Mouse (Mus musculus) embryonic facial prominence, embryonic 12.5 days (tissue): ENCODE results near the gene Pls3. TPM values are rescaled to one million over a fixed set of nuclear protein-coding genes. Genes with fewer than 3 reads are reported as not detected.

ENCODE experiments used
- ATAC-seq: fragments of 200-750 bp; cut with Nextera tagmentation; 2 replicates; pipeline ENCODE4 v1.8.0; 2017; ENCODE audit not compliant: insufficient number of reproducible peaks, insufficient read depth, low FRiP score, low TSS enrichment
- H3K27ac ChIP-seq: fragments of 300-500 bp; sonication (generic); 2 replicates; pipeline ENCODE4 v1.5.1; 2016; ENCODE audit warnings: mild to moderate bottlenecking
- H3K27me3 ChIP-seq: fragments of 300-500 bp; sonication (generic); 2 replicates; pipeline ENCODE4 v1.6.1; 2016; ENCODE audit warnings: mild to moderate bottlenecking, moderate library complexity
- H3K36me3 ChIP-seq: fragments of 300-500 bp; sonication (generic); 2 replicates; pipeline ENCODE4 v1.6.1; 2016; ENCODE audit warnings: mild to moderate bottlenecking
- H3K4me1 ChIP-seq: fragments of 300-500 bp; sonication (generic); 2 replicates; pipeline ENCODE4 v1.6.1; 2016
- H3K4me2 ChIP-seq: fragments of 300-500 bp; sonication (generic); replicated peaks from 2 replicates; pipeline ENCODE4 v1.6.1; 2016; ENCODE audit warnings: mild to moderate bottlenecking, moderate library complexity
- H3K4me3 ChIP-seq: fragments of 300-500 bp; sonication (generic); 2 replicates; pipeline ENCODE4 v1.5.1; 2016; ENCODE audit warnings: mild to moderate bottlenecking
- H3K9ac ChIP-seq: fragments of 300-500 bp; sonication (generic); 2 replicates; pipeline ENCODE4 v1.6.1; 2016; ENCODE audit warnings: mild to moderate bottlenecking, moderate library complexity
- H3K9me3 ChIP-seq: fragments of 300-500 bp; sonication (generic); 2 replicates; pipeline ENCODE4 v1.6.1; 2016; ENCODE audit warnings: mild to moderate bottlenecking, moderate library complexity
- WGBS: fragments of 180-500 bp; shearing (Covaris S2); methylation state at CpG from one replicate; pipeline ENCODE4 v1.1.7; 2016; 5-methylcytosine and 5-hydroxymethylcytosine counted together
- polyA plus RNA-seq: library from polyadenylated mRNA; unstranded; fragments of >200 nt; fragmentation: Nextera tagmentation; extraction: Ambion mirVana; gene quantifications from 2 replicates; pipeline ENCODE4 v1.2.1, GENCODE M21; 2016

Pls3 gene
- 103 and 113 TPM in 2 replicates for polyA plus RNA-seq

DNA sequence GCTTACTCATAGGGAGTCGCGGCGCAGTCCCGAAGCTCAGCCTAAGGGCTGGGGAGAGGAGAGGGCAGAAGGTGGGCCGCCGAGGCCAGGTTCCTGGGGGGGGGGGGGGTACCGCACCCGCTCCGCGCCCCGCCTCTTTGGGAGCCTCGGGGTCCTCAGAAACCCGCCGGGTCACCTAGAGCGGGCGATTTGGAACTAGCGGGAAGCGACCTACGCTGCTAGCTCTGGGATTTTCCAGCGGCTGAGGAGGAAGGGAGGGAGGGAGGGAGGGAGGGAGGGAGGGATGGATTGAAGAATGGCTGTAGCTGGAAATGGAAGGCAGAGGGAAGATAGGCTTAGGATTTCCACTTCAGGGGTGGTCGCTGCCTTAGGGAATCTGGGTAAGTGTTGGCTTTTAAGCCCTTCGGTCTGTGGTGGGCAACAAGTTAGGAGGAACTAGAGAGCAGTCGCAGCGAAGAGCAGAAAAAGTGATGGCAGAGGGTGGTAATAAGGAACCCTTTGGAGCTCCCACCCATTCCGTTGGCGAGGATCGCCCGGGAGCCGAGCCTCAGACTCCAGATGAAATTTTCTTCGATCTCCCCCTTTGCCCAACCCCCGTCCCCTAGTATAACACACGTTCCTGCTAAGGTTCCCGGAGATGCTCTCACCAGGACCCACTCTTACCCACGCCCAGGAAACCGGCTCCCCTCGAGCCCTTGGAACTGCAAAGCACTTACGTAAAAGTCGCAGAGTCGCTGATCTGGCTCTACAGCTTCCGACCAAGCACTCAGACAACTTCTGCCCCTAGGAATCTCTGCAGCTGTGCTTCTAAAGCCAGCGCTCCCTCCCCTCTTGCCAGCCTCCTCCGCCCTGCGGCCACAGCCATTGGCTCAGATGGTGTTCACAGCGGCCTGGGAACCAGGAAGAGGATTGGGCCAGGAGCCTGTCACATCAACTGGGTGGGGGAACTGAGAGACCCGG, at the start of gene Pls3:
TSS of gene Pls3 (minus strand) at position 851 of the 960 bp plus-strand sequence.
- peak; percentile 96 for ATAC-seq
- Histone ChIP-seq H3K9ac (peak within 1 kb of the TSS; percentile 50), H3K4me2 (peak within 1 kb of the TSS; percentile 48), H3K36me3 (no peaks in the 10 kb centered on the region), H3K27me3 (peaks cover 3% of the 10 kb centered on the region; the same call in 1 of the 2 replicates), H3K27ac (peak within 1 kb of the TSS; percentile 88), H3K4me1 (no peaks in the 10 kb centered on the region), H3K4me3 (peak within 1 kb of the TSS; percentile 48), H3K9me3 (no peaks in the 10 kb centered on the region)
- 17% methylated on average over 33 of the region's 45 CpGs for WGBS

DNA sequence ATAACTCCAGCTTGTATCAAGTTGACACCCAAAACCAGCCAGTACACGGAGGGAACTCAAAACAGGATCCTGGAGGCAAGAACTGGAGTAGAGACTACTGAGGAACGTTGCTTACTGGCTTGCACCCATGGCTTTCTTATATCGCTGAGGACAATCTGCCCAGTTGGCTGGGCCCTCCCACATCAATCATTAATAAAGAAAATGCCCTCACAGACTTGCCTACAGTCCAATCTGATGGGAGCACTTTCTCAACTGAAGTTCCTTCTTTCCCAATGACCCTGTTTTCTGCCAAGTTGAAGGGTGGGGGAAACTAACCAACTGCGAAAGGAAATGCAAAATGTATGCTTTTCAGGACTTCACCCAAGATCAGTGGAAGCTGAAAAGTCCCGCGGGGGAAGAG, 20.7 kb upstream of the Pls3 start:
- ATAC-seq: no peak
- 62% methylated on average over 6 of the region's 6 CpGs for WGBS
- H3K27ac ChIP-seq: no peak overlapping the region
- no peaks in the 10 kb centered on the region for H3K27me3 ChIP-seq
- H3K9ac ChIP-seq: no peak overlapping the region
- no peak overlapping the region for H3K4me2 ChIP-seq
- H3K36me3 ChIP-seq: no peaks in the 10 kb centered on the region
- no peak overlapping the region for H3K4me3 ChIP-seq
- H3K9me3 ChIP-seq: no peaks in the 10 kb centered on the region
- no peaks in the 10 kb centered on the region for H3K4me1 ChIP-seq

DNA sequence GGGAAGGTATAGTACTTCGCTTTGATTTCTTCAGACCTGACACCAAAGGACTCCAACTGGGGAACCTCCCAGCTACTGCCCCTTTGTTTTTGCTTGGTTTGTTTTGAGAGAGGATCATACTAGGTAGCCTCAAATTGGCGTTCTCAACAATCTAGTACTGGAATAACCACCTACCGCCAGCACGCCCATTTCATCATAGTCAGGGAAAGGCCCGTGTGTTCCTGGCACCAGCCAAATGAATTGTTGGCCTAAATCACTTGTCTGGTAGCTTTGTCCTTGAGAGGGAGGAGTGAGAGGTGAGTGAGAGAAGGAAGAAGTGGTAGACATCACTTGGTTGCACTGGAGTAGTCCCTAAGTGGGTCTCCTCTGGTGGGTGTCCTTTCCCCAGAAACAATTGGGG, 584 bp upstream of the Pls3 start:
- Histone ChIP-seq H3K27ac (no peak overlapping the region), H3K27me3 (peaks cover 3% of the 10 kb centered on the region; the same call in 1 of the 2 replicates), H3K9me3 (no peaks in the 10 kb centered on the region), H3K9ac (no peak overlapping the region), H3K4me1 (no peaks in the 10 kb centered on the region), H3K4me3 (peak overlapping the region; percentile 48), H3K36me3 (no peaks in the 10 kb centered on the region), H3K4me2 (peak overlapping the region; percentile 48)
- WGBS: 25% methylated on average over 5 of the region's 5 CpGs
- no peak for ATAC-seq

DNA sequence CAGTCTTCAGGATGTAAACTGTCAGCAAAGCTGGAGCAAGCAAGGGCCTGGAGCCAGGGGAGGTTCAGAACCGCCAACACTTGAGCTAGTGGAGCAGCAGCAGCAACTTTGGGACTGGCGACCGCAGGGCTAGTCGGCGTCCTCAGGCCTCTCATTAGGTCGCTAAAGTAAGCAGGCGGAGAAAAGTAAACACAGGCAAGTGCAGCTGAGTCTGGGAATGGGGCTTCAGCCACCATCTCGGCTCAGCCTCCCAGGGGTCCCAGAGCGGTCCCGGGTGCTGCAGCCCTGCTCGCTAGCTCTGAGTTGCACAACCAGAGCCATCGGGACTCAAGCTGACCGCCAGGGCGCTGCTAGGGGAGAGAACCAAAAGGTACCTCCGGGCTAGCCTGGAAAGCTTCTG, 1.2 kb downstream of the Pls3 start:
- 12% methylated on average over 15 of the region's 15 CpGs for WGBS
- Histone ChIP-seq H3K27ac (no peak overlapping the region), H3K9ac (peak overlapping the region; percentile 50), H3K9me3 (no peaks in the 10 kb centered on the region), H3K27me3 (peaks cover 3% of the 10 kb centered on the region; the same call in 1 of the 2 replicates), H3K4me2 (peak overlapping the region; percentile 48), H3K4me3 (peak overlapping the region; percentile 48), H3K36me3 (no peaks in the 10 kb centered on the region), H3K4me1 (no peaks in the 10 kb centered on the region)
- ATAC-seq: no peak

DNA sequence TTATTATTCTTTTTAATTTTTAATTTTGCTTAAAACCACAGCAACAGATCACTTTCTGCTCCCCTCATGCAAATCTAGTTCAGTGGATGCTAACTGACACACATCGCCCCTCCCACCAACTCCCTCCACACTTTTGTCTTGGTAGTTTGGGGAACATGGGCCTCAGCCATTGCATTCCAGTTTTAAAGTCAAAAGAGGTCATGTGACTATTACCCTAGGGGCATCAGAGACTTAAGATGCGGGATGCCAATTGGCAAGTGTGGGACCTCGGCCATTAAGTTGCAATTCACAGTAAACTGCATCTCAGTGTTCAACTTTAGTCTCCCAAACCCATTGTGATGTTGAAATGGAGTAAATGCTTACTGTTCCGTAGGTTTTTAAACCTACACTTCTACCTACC, 1.7 kb downstream of the Pls3 start:
- Histone ChIP-seq H3K4me1 (no peaks in the 10 kb centered on the region), H3K4me2 (peak overlapping the region; percentile 48), H3K4me3 (peak overlapping the region; percentile 48), H3K27ac (no peak overlapping the region), H3K9ac (no peak overlapping the region), H3K27me3 (peaks cover 3% of the 10 kb centered on the region; the same call in 1 of the 2 replicates), H3K36me3 (no peaks in the 10 kb centered on the region), H3K9me3 (no peaks in the 10 kb centered on the region)
- 32% methylated on average over 4 of the region's 4 CpGs for WGBS
- ATAC-seq: no peak

DNA sequence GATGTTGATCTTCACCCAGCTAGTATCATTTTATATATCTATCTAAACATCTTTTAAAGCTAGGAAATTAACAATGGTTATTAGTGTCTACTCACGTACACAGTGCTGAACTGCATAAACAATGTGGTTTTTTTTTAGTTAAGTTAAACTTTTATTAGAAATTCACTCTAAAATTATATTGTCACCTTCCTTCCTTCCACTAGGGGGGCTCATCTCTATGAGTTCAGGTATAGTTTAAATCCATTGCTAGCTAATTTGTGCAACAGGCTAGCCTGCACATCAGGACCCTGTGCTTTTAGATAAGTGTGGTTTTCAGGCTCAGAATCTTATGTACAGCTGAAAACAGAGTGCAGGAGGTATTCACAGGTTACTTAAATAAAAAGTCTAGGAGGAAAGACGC, 3.1 kb downstream of the Pls3 start:
- peaks cover 3% of the 10 kb centered on the region; the same call in 1 of the 2 replicates for H3K27me3 ChIP-seq
- no peak overlapping the region for H3K9ac ChIP-seq
- no peak overlapping the region for H3K4me3 ChIP-seq
- H3K4me1 ChIP-seq: no peaks in the 10 kb centered on the region
- H3K36me3 ChIP-seq: no peaks in the 10 kb centered on the region
- WGBS: 78% methylated on average over 2 of the region's 2 CpGs
- no peak overlapping the region for H3K4me2 ChIP-seq
- H3K9me3 ChIP-seq: no peaks in the 10 kb centered on the region
- ATAC-seq: no peak
- H3K27ac ChIP-seq: no peak overlapping the region

DNA sequence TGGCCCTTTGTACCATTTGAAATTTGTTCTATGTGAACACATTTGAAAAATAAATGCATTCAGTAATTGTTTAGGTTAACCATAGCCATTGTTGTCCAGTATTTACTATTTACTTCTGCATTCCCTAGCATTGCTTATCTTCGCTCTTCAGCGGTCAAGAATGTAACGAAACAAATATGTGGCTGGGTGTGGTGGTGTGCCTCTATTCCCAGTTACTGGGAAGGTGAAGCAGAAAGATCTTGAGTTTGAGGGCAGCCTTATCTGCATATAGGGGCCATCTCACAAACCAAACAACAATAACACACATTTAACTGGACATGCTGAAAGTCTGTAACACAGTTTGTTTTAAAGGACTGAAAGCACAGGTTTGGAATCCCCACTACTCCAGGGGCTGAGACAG, 13.3 kb downstream of the Pls3 start:
- 82% methylated on average over 3 of the region's 3 CpGs for WGBS
- Histone ChIP-seq H3K27ac (no peak overlapping the region), H3K9me3 (no peaks in the 10 kb centered on the region), H3K4me2 (no peak overlapping the region), H3K9ac (no peak overlapping the region), H3K27me3 (no peaks in the 10 kb centered on the region), H3K4me1 (no peaks in the 10 kb centered on the region), H3K36me3 (no peaks in the 10 kb centered on the region), H3K4me3 (no peak overlapping the region)
- ATAC-seq: no peak

DNA sequence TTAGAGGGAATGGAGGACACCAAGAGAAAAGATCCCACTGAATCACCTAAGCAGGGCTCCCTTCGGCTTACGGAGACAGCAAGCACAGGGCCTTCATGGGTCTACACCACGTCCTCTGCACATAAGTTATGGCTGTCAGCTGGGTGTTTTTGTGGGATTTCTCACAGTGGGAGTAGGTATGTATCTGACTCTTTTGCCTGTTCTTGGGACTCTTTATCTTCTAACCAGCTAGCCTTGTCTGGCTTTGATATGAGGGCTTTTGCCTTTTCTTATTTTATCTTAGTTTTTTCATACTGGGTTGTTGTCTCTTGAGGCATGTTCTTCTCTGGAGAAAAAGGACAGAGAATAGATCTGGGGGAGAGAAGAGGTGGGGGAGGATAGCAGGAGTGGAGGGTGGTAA, 20.7 kb downstream of the Pls3 start:
- Histone ChIP-seq H3K9ac (no peak overlapping the region), H3K4me3 (no peak overlapping the region), H3K36me3 (no peaks in the 10 kb centered on the region), H3K9me3 (no peaks in the 10 kb centered on the region), H3K4me2 (no peak overlapping the region), H3K27ac (no peak overlapping the region), H3K4me1 (no peaks in the 10 kb centered on the region), H3K27me3 (no peaks in the 10 kb centered on the region)
- ATAC-seq: no peak
- 95% methylated on average over 3 of the region's 3 CpGs for WGBS

DNA sequence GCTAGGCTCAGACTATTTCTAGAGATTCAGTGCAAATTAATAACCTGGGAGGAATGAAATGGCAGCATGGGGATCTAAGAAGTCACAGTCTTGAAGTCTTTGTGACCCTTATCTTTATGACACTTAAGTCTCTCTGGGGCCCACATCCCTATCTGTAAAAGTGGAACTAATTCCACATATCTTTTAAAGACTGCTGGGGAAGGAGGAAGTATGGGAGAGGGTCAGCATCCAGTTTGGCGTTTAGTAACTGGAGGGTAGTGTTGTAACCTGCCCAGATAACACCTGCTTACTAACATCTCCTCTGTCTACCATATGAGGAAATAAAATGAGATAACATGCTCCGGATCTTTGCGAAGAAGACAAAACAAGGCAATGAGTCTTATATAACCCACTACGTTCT, 30.7 kb downstream of the Pls3 start:
- 81% methylated on average over 4 of the region's 4 CpGs for WGBS
- H3K4me3 ChIP-seq: no peak overlapping the region

DNA sequence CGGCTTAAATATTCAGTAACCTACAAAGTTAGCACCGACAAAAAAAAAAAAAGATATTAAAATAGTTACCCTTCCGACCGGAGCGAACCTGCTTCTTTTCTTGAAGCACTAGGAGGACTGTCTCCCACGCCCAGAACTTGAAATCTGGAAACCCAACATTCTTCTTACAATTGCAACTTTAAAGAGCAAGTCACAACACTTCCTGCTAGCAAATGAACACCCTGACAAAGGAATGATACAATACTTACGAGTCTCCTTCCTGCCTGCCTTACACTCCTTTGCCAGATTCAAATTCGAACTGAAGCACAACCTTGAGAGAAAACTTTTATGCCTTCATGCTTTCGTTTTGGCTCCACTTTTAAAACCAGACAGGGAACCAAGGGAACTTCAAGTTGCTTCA, 32.1 kb downstream of the Pls3 start:
- Histone ChIP-seq H3K9me3 (no peaks in the 10 kb centered on the region), H3K4me3 (no peak overlapping the region), H3K27ac (no peak overlapping the region), H3K36me3 (no peaks in the 10 kb centered on the region), H3K4me1 (no peaks in the 10 kb centered on the region), H3K27me3 (no peaks in the 10 kb centered on the region), H3K9ac (no peak overlapping the region), H3K4me2 (no peak overlapping the region)
- ATAC-seq: no peak
- WGBS: 74% methylated on average over 9 of the region's 9 CpGs

More for the DNA sequence above, 30.7 kb downstream of the Pls3 start:
- no peak for ATAC-seq
- Histone ChIP-seq H3K4me1 (no peaks in the 10 kb centered on the region), H3K36me3 (no peaks in the 10 kb centered on the region), H3K27ac (no peak overlapping the region), H3K9ac (no peak overlapping the region), H3K4me2 (no peak overlapping the region), H3K27me3 (no peaks in the 10 kb centered on the region), H3K9me3 (no peaks in the 10 kb centered on the region)

DNA sequence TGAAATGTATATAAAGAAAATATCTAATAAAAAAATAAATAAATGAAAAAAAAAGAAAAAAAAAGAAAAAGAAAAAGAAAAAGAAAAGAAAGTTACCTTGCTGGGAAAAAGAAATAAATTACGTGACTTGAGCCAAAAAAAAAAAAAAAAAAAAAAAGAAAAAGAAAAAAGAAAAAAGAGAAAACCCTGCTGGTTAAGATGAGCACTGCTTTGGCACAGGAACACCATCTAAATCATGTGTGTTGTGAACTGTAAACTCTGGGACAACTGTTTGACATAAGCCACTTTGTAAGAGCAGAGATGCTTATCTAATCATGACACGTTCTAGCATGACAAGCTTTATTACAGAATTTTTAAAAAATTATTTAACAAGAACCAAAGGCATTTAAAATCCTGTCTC, 32.9 kb downstream of the Pls3 start:
- Histone ChIP-seq H3K9me3 (no peaks in the 10 kb centered on the region), H3K4me3 (no peak overlapping the region), H3K4me1 (no peaks in the 10 kb centered on the region), H3K27ac (no peak overlapping the region), H3K9ac (no peak overlapping the region), H3K36me3 (no peaks in the 10 kb centered on the region), H3K4me2 (no peak overlapping the region), H3K27me3 (no peaks in the 10 kb centered on the region)
- 73% methylated on average over 2 of the region's 2 CpGs for WGBS
- ATAC-seq: no peak

DNA sequence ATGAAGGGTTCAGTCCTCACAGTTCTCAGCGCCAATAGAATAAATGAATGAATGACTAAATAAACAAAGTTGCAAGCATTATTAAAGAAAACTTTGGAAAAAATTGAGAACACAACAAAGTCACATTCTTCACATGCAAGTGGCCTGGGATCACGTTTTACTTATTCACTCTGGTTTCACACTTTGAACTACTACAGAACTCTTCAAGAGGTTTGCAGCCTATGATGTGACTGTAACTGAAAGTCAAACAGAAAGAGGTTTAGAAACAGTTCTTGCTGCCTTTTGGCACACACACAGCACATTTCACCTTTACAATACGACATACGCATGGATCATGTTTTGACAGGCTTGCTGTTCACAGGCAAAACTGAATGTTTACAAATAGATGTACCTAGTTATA, 34.7 kb downstream of the Pls3 start:
- Histone ChIP-seq H3K4me1 (no peaks in the 10 kb centered on the region), H3K27ac (no peak overlapping the region), H3K9ac (no peak overlapping the region), H3K4me3 (no peak overlapping the region), H3K9me3 (no peaks in the 10 kb centered on the region), H3K4me2 (no peak overlapping the region), H3K27me3 (no peaks in the 10 kb centered on the region), H3K36me3 (no peaks in the 10 kb centered on the region)
- ATAC-seq: no peak
- 82% methylated on average over 4 of the region's 4 CpGs for WGBS
